Mouse (Mus musculus) liver, adult 2 months (tissue): ENCODE data around the gene Dusp8. TPM values are rescaled to one million over a fixed set of nuclear protein-coding genes. Genes with fewer than 3 reads are reported as not detected.

Experiments
- DNase-seq: peaks from one replicate; pipeline ENCODE4 v3.0.0-alpha.2; 2011; ENCODE audit warnings: low read depth, low spot score; ENCODE audit errors: extremely low read depth
- H3K27ac ChIP-seq: fragments of 200-500 bp; replicated peaks from 2 replicates; pipeline ENCODE4 v1.5.1; 2012; ENCODE audit warnings: low read depth, mild to moderate bottlenecking, control low read depth, inconsistent platforms, low read length; ENCODE audit not compliant: insufficient read depth
- H3K27me3 ChIP-seq: fragments of 200-500 bp; 2 replicates; pipeline ENCODE4 v1.6.1; 2012; ENCODE audit warnings: mild to moderate bottlenecking, moderate library complexity, low read length, inconsistent platforms; ENCODE audit not compliant: control insufficient read depth, insufficient read depth
- H3K36me3 ChIP-seq: fragments of 200-500 bp; 2 replicates; pipeline ENCODE4 v1.6.1; 2012; ENCODE audit warnings: low read length, inconsistent platforms; ENCODE audit not compliant: control insufficient read depth, insufficient read depth
- H3K4me1 ChIP-seq: fragments of 200-500 bp; 2 replicates; pipeline ENCODE4 v1.6.1; 2011; ENCODE audit warnings: low read length; ENCODE audit not compliant: control insufficient read depth, insufficient read depth
- H3K4me3 ChIP-seq: fragments of 200-500 bp; 2 replicates; pipeline ENCODE4 v1.5.1; 2011; ENCODE audit warnings: low read depth, mild to moderate bottlenecking, control low read depth, low read length, moderate library complexity; ENCODE audit not compliant: insufficient read depth
- H3K79me2 ChIP-seq: fragments of 200-500 bp; 2 replicates; pipeline ENCODE4 v1.6.1; 2012; ENCODE audit warnings: inconsistent platforms, mild to moderate bottlenecking, low read length, moderate library complexity; ENCODE audit not compliant: control insufficient read depth, insufficient read depth
- H3K9ac ChIP-seq: fragments of 200-500 bp; 2 replicates; pipeline ENCODE4 v1.6.1; 2012; ENCODE audit warnings: low read depth, mild to moderate bottlenecking, control low read depth, inconsistent platforms, low read length
- CTCF ChIP-seq: fragments of 200-500 bp; IDR thresholded peaks from 2 replicates; pipeline ENCODE4 v1.5.1; 2011; ENCODE audit warnings: low read depth, low read length, control low read depth
- POLR2A ChIP-seq: fragments of 200-500 bp; IDR thresholded peaks from 2 replicates; pipeline ENCODE4 v1.6.1; 2011; ENCODE audit warnings: low read length, control low read depth; ENCODE audit not compliant: insufficient read depth; ENCODE audit errors: extremely low read depth
- WGBS: fragments of 180-500 bp; shearing (Covaris S2); methylation state at CpG from one replicate; pipeline ENCODE4 v1.1.7; 2018; 5-methylcytosine and 5-hydroxymethylcytosine counted together
- polyA plus RNA-seq: library from polyadenylated mRNA; depleted of rRNA; stranded (reverse); fragments of >200 nt; gene quantifications from 2 replicates; pipeline ENCODE4 v1.2.3, GENCODE M21; 2012
- total RNA-seq: library from RNA; depleted of rRNA; stranded (reverse); fragments of >200 nt; gene quantifications from 2 replicates; pipeline ENCODE4 v1.2.3, GENCODE M21; 2014

Dusp8 gene
- total and polyA plus RNA-seq, 2 experiments = under 0.01 to 0.48 TPM

DNA sequence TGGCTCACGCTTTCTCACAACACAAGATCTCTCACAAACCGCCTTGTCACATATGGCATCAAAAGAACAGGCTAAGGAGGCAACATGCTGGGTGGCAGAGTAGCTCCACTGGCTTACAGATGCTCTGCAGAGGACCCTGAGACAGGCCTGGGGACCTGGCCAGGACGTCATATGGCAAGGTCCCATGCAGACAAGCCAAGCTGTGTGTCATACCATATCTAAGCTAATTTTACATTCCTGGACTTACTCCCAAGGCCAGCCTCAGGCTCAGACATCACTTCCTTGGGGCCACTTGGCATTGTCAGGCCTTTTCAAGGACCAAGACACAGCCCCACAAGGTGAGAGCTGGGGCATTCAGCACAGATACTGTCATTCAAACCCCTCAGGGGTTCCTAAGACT is 40.2 kb downstream of the Dusp8 start:
- H3K4me1 ChIP-seq = peaks cover 20% of the 10 kb centered on the region
- TF ChIP-seq POLR2A (no peak), CTCF (no peak)
- H3K9ac ChIP-seq = no peak overlapping the region
- H3K79me2 ChIP-seq = peaks cover 60% of the 10 kb centered on the region
- WGBS = 90% methylated on average over 3 of the region's 3 CpGs
- no peaks in the 10 kb centered on the region for H3K36me3 ChIP-seq
- H3K27me3 ChIP-seq = no peaks in the 10 kb centered on the region
- no peak for DNase-seq
- no peak overlapping the region for H3K4me3 ChIP-seq
- H3K27ac ChIP-seq = no peak overlapping the region

GRCm38 (mm10) chr7:142050536-142050935 is 45.1 kb downstream of the Dusp8 start:
- no peak for DNase-seq

GRCm38 (mm10) chr7:142045932-142046331 is 49.7 kb downstream of the Dusp8 start:
- TF ChIP-seq CTCF (no peak), POLR2A (no peak)
- H3K27ac ChIP-seq = no peak overlapping the region
- H3K79me2 ChIP-seq = peaks cover 51% of the 10 kb centered on the region; the same call in 1 of the 2 replicates
- H3K9ac ChIP-seq = no peak overlapping the region
- H3K4me3 ChIP-seq = no peak overlapping the region
- WGBS = 68% methylated on average over 1 of the region's 1 CpGs
- no peak for DNase-seq
- H3K27me3 ChIP-seq = no peaks in the 10 kb centered on the region
- 0 out of 2 replicates have a peak, but pooled peaks cover 2% of the 10 kb centered on the region for H3K36me3 ChIP-seq
- peaks cover 12% of the 10 kb centered on the region for H3K4me1 ChIP-seq

More at GRCm38 (mm10) chr7:142050536-142050935, 45.1 kb downstream of the Dusp8 start:
- Histone ChIP-seq H3K9ac (no peak overlapping the region), H3K4me3 (no peak overlapping the region), H3K27ac (no peak overlapping the region), H3K79me2 (peaks cover 49% of the 10 kb centered on the region; the same call in 1 of the 2 replicates), H3K36me3 (0 out of 2 replicates have a peak, but pooled peaks cover 2% of the 10 kb centered on the region), H3K27me3 (no peaks in the 10 kb centered on the region), H3K4me1 (no peaks in the 10 kb centered on the region; the same call in 1 of the 2 replicates)
- TF ChIP-seq CTCF (no peak), POLR2A (no peak)

DNA sequence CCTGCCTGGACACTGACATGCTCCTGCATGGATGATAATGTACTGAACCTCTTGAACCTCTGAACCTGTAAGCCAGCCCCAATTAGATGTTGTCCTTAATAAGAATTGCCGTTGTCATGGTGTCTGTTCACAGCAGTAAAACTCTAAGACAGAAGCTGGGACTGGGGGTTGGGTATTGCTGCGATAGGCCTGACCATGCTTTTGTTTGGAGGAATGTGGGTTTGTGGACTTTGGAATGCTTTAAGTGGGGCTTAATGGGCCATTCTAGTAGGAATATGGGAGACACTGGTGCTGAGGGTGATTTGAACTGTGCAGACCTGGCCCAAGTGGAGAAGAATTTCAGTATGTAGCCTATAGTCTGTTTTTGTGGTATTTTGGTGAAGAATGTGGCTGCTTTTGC is 50.3 kb downstream of the Dusp8 start:
- no peak overlapping the region for H3K9ac ChIP-seq
- 59% methylated on average over 2 of the region's 2 CpGs for WGBS
- peaks cover 51% of the 10 kb centered on the region; the same call in 1 of the 2 replicates for H3K79me2 ChIP-seq
- no peak overlapping the region for H3K27ac ChIP-seq
- DNase-seq = no peak
- 0 out of 2 replicates have a peak, but pooled peaks cover 2% of the 10 kb centered on the region for H3K36me3 ChIP-seq
- TF ChIP-seq POLR2A (no peak), CTCF (no peak)
- H3K27me3 ChIP-seq = no peaks in the 10 kb centered on the region
- no peak overlapping the region for H3K4me3 ChIP-seq
- peaks cover 16% of the 10 kb centered on the region for H3K4me1 ChIP-seq

DNA sequence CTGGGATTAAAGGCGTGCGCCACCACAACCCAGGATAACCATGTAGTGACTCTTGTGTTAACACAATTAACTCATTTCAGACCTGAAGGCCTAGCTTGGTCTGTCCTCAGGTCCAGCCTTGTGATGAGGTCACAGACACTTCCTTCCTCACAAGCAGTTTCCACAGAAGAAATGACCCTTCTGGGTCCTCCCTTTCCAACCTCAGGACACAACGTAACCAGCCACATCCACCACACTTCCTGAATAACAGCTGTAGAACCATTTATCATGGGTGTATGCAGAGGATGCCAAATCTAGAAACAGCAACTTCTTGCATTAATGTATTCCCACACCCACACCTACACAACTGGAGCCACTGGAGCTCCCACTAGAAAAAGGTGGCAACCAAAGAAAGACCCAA is 54.9 kb downstream of the Dusp8 start:
- H3K36me3 ChIP-seq = no peaks in the 10 kb centered on the region
- H3K9ac ChIP-seq = no peak overlapping the region
- no peak overlapping the region for H3K4me3 ChIP-seq
- peaks cover 56% of the 10 kb centered on the region; the same call in 1 of the 2 replicates for H3K79me2 ChIP-seq
- no peaks in the 10 kb centered on the region for H3K27me3 ChIP-seq
- H3K4me1 ChIP-seq = peaks cover 21% of the 10 kb centered on the region
- 84% methylated on average over 3 of the region's 3 CpGs for WGBS
- H3K27ac ChIP-seq = no peak overlapping the region
- no peak for DNase-seq
- no peak for TF ChIP-seq CTCF
- no peak for TF ChIP-seq POLR2A

DNA sequence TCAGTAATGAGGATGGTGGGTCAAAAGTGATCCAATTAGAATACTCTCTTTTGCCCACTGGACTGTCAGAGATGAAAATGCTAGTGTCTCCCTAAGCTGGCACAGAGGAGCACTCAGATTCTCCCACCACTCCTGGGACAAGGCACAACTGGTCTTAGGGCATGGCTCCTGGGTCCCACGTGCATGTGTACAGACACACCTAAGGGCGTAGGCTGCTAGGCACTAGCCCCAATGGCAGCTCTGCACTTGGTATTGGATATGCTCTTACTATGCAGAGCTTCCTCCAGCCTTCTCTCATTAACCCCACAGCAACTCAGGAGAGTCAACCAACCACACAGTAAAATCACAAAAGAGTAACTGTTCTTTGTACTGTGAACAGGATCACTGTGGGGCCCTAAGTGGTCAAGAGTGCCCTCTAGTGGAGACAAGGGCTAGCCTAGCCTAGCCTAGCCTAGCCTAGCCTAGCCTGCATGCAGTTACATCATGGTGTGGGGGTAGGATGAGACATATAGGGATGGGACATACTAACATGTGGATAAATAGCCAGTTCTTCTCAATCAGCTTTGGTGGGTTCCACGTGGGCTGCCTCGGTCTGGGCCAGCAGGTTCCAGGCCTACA is 58.0 kb downstream of the Dusp8 start:
- peak; percentile 46 for DNase-seq
- Histone ChIP-seq H3K27me3 (no peaks in the 10 kb centered on the region), H3K36me3 (no peaks in the 10 kb centered on the region), H3K4me1 (peaks cover 23% of the 10 kb centered on the region), H3K27ac (no peak overlapping the region), H3K9ac (no peak overlapping the region), H3K4me3 (no peak overlapping the region), H3K79me2 (peaks cover 65% of the 10 kb centered on the region)
- 82% methylated on average over 4 of the region's 4 CpGs for WGBS
- TF ChIP-seq CTCF = peak; percentile 79
- no peak for TF ChIP-seq POLR2A
